Mouse (Mus musculus): ENCODE measurements at regions not wholly inside any gene's neighbourhood (a gene's known extent, or its start where the extent isn't known, plus 50 kb on each side); places are given as distances from the start of the nearest gene placed in this dataset.

DNA sequence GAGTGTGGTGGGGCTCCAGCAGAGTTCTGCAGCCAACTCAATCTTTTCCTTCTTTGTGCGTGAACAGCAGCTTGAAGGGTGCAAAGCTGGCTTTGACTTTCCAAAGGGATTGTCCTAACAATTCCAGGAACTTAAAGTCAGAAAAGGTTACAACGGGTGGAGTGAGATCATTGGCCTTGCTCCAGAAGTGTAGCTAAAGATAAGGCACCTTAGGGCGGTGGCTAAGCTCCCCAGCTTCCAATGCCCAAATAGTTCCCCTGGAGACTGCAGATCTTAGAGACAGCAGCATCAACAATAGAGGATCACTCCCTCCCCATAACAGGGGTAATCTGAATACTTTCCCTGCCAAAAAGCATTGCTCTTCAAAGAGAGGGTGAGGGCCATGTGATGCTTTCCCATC, 62.3 kb upstream of the Cd93 start:
- no peak for DNase-seq (ENCODE audit: low read depth)

DNA sequence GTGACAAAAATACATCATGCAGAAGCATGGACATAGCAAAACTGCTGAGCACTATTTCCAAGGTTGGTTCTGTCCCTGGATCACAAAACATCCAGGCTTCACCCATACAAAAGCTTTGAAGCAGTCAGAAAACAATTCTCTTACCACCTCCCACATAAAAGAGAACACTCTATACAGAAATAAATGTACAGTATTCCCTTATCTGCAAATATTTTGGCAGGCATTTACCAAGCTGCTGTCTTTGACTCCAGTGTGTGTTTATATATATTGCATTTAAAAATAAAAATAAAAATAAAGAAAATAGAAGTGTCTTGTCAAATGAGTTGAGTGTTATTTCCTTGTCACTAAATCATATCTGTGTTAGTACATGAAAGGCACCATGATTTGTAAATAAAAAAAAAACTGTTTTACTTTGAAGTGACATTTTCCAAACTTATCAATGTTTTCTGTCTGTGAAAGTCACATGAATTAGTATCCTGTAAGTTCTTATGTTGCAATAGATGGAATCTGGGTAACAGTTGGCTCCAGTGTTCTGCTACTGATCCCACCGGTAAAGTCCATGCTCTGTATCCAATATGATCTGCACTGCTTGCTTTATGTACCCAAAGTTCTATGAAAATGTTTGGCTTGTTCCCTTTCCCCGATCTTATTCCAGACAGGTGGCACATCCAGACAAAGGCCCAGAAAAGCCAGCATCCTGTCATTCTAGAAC, 59.9 kb upstream of the Cd93 start:
- DNase-seq (ENCODE audit: low read depth), result no peak

DNA sequence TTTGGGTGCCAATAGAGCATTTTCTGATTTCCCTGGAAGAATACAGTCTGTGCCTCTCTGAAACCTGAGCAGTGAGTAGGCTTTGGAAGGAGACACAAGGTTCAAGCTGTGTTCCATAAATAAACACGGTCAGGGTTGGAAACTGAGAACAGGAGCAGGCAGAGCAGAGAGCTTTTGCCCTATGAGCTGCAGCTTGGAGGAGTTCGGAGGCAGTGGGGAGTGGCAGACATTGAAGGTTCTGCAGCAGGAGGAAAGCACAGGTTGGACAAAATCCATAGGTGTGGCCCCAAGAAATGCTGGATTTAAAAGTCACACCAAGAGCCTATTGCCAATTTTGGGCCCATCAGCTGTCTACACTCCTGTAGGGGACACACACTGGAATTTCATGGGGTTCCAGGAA, 59.0 kb upstream of the Cd93 start:
- DNase-seq (ENCODE audit: low read depth), result no peak

DNA sequence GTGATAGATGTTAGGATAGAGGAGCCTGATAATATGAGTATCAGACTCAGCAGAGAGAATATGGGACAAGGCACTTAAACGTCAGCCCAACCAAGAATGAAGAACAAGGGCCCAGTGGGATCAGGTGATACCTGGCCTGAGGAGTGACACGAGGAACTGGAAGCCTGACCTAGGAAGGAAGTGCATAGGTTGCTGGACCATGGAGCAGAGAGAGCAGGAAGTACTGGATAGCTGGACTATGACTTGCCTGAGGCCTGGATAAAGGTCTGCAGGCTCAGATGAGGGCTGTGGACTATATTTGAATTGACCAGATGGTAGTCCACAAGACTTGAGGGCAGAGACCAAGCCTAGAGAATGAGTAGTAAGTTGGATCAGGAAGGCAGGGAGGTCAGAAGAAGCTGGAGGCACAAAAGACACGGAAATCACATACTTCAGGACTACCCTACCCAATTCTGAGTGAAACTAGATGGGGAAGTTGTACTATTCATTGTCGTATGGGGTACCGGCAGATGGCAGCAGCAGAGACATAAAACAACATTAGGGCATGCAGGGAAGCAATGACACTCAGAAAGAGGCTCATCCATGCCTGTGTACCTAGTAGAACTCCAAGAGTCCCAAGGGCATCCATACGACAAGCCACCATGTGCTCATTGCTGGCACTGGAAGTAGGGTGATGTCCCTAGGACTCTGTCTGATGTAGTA, 57.0 kb upstream of the Cd93 start:
- DNase-seq (ENCODE audit: low read depth), result no peak

DNA sequence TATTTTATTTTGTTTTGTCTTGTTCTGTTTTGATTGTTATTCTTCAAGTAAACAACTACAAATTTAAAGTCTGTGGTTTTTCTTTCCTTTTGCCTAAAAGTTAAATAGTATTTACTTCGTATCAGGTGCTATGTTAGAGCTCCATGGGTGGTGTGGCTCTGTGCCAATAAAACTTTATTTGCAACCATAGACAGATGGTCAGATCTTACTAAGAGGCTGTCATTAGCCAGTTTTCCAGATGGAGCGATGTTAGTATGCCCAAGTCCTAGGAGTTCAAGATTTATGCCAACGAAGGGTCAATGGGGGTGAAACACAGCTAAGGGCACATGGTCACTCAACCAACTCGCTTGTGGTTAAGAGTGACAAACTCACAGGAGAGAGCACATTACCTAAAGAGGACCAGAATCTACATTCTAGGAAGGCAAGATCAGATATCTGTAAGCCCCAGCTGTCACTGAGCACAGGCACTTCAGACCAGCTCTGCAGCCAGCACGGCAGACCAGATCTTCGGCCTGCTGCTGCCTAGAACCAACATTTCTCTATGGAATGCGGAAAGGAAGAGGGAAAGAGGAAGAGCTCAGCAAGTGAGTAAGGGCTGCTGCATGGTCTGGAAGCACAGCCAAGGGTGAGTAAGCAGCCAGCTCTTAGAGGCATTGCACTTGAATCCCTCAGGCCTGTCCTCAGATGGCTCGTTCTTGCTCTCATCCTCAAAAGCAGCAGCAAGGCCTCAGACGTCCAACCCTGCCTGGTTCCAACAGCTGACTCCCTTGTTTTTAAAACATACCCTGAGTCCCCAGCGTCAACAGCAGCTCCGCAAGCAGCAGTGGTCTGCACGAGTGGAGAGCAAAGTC, 54.3 kb upstream of the Cd93 start:
- DNase-seq (ENCODE audit: low read depth), result no peak

DNA sequence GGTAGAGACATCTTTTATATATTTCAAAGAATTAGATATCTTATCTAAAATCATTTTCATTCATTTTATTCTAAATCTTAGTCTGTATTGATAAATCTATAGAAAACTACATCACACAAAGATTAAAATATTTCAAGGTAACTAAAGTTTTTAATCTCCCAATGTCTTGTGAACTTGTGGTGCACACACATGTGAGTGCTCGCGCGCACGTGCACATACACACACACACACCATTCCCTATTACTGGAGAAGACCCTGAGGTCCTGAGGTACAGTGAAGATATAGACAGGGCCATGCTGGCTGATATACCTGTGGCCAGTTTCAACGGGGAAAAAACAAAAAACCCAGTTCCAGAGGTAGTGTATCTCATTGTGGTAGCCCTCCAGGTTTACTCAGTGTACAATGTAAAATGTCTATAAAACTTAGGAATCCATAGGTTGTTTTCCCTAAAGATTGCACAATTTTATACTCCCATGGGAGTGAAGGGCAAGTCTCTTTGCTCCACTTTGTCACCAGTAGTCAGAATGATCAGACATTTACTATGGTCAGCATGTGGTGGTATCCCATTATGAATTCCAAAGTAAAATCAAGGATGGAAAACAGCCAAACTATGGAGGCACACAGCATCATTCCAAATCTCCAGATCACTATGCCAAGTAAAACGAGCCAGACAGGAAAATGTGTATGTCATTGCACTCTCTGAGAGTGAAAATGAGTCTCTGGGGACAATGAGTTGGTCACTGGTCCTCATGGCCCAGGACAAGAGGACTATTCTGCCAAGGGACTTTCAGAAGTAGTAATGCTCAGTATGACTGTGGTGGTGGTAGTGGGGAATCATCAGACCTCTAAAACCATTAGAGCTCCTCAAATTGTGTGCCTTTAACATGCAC, 53.0 kb upstream of the Cd93 start:
- DNase-seq (ENCODE audit: low read depth), result no peak

DNA sequence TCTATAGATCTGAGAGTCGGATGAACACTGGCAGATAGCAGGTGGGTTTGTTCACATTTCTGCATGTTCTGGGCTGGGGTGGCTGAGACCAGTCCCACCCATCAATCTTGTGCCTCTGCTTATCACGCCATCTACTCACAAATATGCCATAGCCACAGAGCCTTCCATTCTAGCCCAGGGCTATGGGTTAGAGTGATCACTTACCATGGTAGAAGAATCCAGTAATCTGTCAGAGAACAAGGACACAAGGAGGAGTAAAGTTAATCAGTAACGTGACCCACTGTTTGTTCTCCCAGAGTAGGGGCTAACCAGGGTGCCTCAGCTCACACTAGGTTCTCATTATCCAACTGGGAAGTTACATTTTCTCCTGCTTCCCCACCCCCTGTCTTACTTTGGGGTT, 52.1 kb upstream of the Cd93 start:
- DNase-seq (ENCODE audit: low read depth), result no peak

DNA sequence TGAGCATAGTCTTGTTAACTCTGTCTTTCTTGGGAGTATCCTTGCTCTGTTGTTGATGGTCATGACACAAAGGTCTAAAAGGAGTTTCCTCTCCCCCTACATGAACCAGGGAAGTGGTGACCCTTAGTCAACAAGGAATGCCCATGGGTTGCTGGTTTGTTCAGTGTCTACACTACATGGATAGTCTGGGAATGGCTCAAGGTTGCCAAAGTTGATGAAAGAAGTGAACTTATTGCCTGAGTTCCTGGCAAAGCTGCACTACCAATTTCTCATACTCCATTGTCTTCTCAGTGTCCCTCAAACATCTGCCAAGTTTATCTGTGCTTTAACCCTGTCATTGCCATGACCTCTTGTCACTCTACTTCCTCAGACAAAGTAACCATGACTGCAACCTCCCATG, 49.9 kb upstream of the Cd93 start:
- no peak for DNase-seq (ENCODE audit: low read depth)
